Mouse (Mus musculus): Measurements from ENCODE around the gene Cnp.
"Not testable (repeated sequence)": the region's sequence is repeated elsewhere in the genome, so short reads cannot be mapped to it uniquely, and the experiment has no call there.

Cnp gene

DNA sequence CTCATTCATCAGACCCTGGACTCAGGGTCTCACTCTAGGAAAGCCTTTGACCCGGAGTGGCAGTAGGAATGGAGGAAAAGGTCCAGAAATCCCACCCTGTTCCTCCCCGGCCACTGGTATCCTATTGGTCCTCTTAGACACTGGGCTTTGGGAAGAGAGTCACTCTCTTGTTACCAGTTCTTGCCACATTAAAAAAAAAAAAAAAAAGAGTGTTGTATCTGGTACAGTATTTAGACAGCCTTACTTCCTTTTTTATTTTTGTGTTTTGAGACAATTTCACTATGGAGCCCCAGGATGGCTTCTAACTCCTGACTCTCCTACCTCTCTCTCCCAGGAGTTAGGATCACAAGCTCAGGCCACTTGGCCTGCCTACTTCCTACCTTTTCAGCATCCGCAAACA lies 17.1 kb upstream of the Cnp start:
- no peak for DNase-seq

DNA sequence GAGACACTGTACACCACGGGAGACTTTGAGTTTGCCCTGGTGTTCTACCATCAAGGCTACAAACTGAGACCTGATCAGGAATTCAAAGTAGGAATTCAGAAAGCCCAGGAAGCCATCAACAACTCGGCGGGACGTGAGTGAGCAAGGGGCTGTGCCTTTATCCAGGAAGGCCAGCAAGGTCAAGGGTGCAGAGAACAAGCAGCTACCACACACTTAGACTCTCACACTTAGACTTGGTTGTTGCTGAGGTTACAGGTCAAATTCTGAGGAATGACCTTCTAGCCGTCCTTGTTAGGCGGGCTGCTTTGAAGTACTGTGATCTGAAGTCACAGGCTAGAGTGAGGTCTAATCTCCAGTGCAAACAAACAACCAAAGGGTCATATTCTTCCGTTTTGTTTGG lies 15.2 kb upstream of the Cnp start:
- DNase-seq: no peak

DNA sequence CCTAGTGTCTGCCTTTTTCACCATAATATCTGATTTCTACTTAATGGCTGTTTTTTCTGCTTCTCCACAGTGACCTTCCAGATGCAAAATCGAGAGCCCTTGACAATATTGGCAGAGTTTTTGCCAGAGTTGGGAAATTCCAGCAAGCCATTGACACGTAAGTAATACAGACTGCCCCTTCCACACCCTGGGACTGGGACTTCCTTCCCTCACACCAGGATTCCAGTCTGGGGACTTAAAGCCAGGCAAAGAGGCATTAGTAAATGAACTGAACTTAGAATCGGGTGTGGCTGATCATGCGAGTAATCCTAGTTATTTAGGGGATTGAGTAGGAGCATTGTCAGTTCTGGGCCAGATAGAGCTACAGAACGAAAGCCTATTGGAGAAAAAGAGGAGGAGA lies 13.0 kb upstream of the Cnp start:
- no peak for DNase-seq

DNA sequence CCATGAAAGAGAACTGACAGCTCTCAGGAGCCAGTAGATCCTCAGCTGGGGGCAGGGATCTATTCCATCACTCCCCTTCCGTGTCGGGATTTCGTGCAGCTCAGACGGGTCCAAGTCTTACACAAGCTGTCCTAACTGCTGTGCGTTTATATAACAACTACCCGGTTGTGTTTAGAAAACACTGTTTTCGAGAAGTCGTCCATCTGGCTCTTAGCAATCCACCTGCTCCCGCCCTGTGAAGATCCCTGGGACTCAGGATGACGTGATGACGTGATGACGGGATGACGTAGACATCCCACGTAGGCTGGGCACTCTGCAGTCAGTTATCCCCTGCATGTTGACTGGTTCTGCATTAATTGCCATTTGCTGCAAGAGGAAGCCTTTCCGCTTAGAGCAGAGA lies 10.4 kb upstream of the Cnp start:
- DNase-seq: no peak

DNA sequence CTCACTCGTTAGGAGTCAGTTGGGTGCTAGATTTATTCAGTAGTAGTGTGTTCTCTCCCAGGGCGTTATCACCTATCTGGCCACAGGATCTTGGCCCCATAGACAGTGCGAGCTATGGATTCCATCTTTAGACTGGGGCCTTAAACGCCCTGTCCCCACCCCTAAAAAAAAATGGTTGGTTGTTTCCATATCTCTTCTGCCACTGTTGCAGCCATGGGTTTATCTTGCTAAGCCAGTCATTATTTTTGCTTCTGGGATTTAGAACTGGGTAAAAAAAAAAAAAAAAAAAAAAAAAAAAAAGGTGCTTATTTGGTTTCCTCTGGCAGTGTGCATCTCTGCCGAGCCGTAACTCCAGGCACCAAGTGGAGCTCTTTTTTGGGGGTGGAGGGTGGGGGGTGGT lies 10.0 kb upstream of the Cnp start:
- no peak for DNase-seq

DNA sequence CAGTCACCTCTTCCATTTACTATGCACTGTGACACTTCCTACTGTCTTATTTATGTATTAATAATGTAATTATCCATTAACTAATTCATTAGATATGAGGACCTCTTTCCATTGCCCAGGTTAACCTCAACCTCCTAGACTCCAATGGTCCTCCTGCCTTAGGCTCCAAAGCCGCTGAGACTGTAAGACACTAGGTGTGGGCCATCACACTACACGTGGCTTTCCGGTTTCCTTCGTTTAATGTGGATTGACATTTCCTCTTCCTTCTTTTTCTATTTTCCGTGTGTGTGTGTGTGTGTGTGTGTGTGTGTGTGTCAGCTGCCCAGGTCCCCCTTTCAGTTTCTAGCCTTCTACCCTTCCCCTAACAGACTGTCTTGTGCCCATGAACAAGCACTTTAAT lies 7.5 kb upstream of the Cnp start:
- no peak for DNase-seq

DNA sequence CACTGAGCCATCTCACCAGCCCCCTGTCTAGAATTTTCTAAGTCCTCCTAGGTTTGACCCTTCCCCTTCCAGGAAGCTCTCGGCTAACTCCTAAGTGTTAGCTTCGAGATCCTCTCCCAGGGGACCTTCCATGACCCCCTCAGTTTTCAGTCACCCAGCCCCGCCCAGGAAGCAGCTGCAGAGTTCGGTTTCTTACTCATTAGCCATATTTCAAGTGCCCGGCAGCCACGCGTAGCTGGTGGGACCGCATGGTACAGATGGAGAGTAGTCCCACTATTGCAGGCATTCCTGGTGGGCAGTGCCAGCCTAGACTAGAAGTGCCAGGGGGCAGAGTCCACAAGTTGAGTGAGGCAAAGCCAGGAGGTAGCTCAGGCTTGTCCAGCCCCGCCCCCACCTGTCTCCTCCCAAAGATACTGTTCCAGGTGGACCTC lies 6.9 kb upstream of the Cnp start:
- peak; percentile 52 for DNase-seq

DNA sequence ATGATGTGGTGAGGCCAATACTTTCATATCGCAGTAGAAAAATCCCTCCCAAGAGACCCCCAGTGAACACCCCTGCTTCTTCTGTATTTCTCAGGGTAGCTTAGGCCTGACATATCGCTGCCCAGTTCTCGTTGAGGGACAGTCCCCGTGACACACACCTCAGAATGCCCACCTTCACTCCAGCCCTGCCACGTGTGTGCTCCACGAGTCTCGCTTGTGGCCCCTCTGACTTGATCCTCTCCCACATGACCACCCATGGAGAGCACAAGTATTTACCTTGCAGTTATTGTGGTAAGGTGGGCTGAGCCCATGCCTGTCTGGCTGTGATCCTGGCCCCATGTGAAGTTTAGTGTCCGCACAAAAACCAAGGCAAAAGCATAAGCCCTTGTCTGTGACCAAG lies 6.0 kb upstream of the Cnp start:
- no peak for DNase-seq

DNA sequence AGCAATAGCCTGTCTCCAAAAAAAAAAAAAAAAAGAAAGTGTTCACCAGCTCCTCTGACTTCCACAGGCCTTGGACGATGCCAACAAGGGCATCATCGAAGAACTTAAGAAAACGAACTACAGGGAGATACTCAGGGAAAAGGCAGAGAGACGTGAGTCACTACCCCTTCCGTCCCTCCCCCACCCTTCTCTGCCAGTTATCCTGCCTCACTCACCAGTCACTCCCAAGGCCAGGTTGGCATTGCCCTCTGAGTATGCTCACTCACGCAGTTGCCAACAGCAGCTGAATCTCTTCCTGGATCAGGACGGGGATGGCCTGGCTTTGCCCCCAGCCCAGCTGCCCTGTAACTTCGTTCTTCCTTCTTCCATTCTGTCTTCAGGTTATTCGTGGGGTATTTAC lies 4.9 kb upstream of the Cnp start:
- no peak for DNase-seq

DNA sequence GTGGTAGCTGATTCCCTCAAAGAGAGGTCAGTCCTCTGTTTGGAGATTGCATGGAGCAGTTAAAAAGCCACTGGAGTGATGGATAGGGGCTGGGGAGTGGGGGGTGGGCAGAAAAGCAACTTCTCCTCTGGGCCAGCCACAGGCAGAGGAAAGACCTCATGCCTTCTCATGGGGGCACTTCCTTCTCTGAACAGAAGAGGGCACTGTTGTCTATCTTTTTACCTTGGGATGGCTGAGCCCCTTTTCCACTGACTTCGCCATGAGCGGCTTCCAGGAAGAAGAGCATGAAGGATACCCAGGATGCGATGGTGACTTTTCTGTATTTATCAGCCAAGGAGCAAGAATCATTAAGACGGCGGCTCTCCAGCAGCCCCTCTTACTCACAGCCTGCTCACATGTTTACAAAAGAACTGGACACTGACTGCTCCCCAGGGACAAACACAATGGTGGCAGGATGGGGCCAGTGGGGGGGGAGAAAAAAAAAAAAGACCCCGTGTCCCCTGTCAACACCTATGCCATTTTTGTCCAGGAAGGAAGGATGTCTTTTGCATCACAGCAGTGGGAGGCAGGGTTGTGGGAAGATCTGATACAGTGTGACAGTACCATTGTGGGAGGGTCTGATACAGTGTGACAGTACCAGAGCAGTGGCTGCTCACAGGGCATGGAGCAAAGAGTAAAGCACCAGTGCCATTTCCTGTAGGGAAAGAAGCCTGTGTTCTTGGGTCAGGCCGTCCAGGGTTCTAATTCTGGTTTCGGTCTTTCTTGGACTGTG lies 4.1 kb upstream of the Cnp start:
- peak; percentile 69 for DNase-seq

DNA sequence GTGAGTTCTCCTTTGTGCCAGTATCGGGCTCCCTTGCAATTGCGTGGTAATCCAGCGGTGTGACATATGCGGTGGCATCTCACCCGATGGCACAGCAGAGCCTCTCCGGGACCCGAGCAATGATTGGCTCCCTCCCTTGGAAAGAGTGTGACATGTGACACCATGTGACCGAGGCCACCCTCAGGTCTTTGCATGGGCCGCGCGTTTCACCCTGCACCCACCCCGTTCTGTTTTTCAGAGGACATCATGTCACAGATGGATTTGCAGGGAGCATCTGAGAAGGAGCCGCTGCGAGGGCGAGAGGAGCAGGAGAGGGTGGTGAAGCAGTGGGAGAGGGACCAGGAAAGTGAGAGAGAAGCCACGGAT lies 3.5 kb upstream of the Cnp start:
- no peak for DNase-seq

DNA sequence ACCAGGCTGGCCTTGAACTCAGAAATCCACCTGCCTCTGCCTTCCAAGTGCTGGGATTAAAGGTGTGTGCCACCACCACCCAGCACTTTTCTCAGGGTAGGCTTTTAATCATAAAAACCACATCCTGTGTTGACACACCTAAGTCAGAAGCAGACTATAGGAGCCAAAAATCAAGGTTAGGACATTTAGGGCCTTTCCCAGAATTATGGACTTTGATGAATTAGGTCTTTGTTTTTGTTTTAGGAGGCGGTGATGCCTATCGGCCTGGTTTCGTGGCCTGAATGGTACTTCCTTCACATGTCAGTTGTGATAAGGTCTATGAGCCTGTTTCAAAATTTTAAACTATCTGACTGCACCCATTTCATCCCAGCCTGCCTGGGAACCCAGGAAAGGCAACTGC lies 516 bp upstream of the Cnp start:
- no peak for DNase-seq

DNA sequence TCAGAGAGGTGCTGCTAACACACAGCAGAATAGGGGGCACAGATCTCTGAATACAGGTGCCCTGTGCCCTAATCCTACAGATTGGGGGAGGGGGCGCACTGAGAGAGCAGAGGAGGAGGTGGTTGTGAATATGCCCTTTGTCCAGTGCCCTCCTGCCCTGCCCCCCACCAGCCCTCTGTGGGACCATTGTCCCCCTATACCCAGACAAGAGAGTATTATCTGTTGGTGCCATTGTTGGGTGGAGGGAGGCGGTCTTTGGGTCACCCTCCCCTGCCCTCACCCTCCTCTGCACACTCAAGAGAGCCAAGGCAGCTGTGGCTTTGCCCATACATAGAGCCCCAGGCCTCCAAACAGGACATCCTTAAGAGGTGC lies 766 bp downstream of the Cnp start:
- DNase-seq: no peak

DNA sequence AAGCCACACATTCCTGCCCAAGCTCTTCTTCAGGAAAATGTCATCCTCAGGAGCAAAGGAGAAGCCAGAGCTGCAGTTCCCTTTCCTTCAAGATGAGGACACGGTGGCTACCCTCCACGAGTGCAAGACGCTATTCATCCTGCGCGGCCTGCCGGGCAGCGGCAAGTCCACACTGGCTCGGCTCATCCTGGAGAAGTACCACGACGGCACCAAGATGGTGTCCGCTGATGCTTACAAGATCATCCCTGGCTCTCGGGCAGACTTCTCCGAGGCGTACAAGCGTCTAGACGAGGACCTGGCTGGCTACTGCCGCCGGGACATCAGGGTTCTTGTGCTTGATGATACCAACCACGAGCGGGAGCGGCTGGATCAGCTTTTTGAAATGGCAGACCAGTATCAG lies 1.6 kb downstream of the Cnp start:
- no peak for DNase-seq

DNA sequence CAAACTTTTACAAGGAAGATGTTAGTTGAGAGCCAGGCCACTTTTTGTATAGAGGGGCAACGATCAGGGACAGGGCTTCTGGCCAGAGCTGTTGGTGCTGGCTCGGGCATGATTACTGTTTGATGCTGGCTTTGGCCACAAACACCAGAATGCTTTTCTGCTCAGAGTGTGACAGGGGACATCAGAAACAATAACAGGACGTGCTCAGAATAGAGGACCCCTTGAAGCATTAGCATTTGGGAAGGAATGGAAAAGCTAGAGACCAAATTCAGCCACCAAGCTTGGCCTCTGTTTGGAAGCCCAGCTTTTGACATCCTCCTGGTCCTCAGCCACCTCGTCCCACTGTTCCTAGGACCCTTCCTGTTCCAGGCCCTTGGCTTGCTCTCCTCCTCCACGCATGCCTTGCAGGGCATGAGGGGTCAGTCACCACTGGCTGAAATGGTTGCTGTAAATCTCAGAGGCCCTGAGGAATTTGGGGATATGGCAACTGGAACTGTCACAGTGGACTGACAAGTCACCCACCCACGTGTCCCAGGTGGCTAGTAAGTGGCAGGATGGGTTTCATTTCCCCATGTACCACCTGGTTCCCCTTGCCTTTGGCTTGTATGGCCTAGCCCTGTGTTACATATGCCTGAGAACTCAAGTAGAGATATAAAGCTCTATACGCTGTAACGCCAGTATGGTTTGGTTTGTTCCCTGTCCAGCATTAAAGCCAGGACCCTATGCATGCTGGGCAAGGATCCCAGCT lies 3.3 kb downstream of the Cnp start:
- DNase-seq: no peak

DNA sequence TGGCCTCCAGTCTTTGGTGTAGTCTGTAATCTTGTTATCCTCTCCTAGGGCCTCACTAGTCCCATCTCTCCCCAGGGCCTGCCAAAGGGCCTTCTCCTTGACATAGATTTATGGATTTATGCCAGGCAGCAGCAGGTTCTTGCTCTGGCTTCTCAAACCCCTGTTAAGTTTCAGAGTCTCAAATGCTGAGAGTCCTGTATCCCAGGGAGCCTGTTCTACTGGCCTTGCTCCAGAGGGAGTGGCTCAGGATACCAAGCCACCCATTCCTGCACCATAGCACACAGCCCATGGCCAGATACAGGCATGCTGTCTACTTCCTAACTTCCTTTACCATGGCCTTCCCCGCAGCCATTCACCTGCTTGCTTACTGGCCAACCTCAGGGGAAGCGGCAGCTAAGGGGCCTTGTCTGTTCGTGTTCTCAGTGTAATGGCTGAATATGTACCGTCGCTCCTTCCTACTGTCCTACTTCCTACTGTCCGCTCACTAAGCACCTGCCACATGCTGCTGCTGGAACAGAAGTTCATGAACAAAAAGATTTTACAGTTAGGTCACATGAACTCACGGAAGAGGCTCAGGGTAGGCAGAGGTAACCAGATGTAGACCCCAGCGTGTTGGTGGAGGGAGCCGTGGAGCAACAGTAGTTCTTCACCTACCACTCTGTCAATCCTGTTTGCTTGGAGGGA lies 4.6 kb downstream of the Cnp start:
- no peak for DNase-seq

DNA sequence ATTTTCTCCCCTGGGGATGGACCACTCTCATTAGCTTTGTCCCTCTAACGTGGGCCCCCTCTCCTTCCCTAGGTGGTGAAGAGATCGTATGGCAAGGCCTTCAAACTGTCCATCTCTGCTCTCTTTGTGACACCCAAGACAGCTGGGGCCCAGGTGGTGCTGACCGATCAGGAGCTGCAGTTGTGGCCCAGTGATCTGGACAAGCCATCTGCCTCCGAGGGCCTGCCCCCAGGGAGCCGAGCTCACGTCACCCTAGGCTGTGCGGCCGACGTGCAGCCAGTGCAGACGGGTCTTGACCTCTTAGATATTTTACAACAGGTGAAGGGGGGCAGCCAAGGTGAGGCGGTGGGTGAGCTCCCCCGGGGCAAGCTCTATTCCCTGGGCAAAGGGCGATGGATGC lies 5.6 kb downstream of the Cnp start:
- no peak for DNase-seq

DNA sequence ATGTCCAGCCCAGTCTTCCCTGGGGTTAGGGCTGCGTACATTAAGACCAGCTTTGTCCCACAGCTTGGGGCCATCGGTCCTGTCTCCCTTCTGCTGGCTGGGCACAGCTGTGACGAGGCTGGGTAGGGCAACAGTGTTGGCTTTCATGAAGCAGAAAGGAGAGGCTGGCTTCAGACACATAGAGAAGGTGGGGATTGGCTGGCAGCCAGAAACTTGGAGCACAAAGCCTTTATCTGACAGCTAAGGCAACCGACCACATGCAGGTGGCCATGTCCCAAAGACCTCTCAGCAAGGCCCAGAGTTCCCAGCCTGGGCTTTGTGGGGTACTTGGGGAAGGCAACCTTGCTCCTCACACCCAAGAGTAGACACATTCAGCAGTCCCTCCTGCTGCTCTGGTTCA lies 7.1 kb downstream of the Cnp start:
- DNase-seq: no peak

DNA sequence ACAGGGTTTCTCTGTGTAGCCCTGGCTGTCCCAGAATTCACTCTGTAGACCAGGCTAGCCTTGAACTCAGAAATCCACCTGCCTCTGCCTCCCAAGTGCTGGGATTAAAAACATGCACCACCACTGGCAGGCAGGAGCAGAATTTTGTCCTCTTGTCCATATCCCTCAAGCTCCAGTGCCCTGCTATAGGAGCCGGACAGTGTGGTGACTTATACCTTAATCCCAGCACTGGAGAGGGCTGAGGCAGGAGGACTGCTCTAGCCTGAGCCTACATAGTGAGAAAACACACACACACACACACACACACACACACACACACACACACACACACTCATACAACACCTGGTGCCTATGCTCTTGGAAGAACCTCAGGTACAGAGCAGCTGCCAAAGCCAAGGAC lies 7.7 kb downstream of the Cnp start:
- not testable (repeated sequence) for DNase-seq

DNA sequence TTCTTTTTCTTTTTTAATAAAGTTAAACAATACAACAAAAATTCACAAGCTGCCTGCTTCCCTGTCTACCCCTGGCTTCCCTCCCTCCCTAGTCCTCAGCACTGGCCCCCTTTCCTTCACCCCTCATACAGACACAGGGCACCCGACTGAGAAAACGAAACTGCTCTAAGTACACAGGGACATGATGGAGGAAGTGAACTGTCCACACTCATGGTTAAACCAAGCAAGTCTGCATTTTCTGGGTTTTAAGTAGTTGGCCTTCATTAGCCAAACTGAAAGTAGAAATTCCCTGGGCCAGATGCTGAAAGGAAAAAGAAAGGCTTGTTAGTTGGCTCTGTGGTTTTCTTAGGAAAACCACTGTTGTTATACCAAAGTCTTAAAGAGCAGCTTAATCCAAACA lies 8.1 kb downstream of the Cnp start:
- no peak for DNase-seq

DNA sequence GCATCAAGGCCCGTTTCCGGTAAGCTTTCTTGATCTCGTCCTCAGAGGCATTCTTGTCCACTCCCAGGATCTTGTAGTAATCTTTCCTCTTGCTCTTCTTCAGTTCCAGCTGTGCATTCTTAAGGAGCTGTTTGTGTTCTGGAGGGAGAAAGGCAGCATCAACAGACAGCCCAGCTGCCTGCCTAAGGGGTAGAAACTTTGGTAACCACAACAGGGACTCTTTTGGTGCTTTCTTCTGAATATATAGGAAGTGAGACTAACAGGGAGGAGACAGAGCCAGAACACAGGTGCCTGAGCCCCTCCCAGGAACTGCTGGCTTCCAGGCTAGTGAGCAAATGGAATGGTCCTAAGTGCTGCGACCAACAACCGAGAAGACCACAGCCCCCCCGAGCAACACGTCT lies 9.9 kb downstream of the Cnp start:
- no peak for DNase-seq

DNA sequence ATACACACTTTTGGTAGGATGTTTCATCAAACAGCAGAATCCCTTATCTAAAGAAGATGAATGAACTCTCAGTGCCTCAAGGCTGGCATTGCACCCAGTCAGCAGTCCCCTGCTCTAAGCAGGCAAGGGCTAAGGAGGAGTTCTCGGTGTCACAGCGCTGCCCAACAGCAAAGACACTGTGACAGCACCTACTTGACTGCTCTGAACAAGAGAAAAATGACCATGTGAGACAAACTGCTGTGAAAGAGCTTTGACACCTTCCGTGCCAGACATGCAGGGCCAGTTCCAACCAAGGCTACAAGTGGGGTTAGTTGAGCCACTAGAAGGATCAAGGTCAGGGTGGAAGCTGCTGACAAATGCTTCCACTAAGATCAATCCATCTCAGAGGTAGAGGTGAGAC lies 10.4 kb downstream of the Cnp start:
- DNase-seq: no peak

DNA sequence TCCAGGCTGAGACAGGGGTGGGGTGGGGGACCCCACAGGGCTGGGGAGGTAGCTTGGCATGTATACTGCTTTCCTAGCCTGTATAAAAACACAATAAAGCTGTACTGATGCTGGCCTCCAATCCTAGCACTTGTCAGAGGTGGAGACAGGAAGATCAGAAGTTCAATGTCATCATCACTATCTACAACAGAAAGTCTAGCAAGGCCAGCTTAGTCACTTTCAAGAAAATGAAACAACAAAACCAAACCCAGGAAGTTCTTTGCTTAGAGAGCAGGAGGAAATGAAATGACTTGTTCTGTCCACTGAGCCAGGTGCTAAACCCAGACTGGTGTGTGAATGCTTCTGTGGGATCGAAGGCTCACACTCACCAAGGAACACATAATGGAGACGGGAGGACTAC lies 13.8 kb downstream of the Cnp start:
- no peak for DNase-seq

DNA sequence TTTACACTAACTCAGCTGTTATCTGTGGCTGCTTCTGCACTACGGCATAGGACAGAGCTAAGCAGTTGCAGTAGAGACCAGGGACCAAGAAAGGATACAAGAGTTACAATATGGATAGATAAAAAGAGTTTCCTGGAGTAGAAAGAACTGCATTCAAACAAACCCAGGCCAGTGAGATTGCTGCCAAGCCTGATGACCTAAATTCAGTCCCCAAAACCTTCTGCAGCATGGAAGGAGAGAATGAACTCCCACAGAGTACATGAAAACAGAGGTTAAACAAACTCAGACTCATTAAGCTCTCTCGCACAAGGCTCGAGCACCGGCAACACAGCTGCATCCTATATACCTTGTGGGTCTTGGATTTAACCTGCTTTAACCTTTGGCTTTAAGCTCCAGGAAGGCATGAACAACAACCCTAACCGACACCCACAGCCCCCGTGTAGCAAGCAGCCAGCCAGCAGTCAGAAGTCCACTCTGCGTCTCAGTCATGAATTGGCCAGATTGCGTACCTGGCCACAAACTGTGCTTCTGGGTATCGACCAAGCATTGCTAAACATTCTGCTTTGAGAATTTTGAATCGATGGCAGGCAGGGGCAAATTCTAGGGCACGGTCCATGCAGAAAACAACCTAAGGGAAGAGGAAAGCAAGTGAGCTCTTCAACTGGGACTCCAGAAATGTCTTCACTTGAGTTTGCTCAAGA lies 17.8 kb downstream of the Cnp start:
- no peak for DNase-seq
